Mouse (Mus musculus) monocyte, adult 5-6 weeks (primary cell): ENCODE data around the gene Pole4. TPM values are rescaled to one million over a fixed set of nuclear protein-coding genes. Genes with fewer than 3 reads are reported as not detected.

ENCODE experiments used
- total RNA-seq: library from RNA; stranded (forward); fragments of 200-1000, 200-491, 200-594 nt; gene quantifications from 3 replicates; pipeline ENCODE4 v1.2.3, GENCODE M21; 2017

Pole4 gene
- total RNA-seq, 1 experiment from 2014 or later = 56.2 TPM

Other genes with a start within 250 kb of the Pole4 start
- 40.8 to 76.5 TPM (median 73.2 TPM) in 3 replicates for gene Hk2, start 69.1 kb upstream of the Pole4 start, total RNA-seq
- gene Sema4f, start 234.4 kb upstream of the Pole4 start, total RNA-seq = not detected in 3 replicates
- 1.8 TPM in 1 of 3 replicates, not detected in the others for gene M1ap, start 241.5 kb upstream of the Pole4 start, total RNA-seq